Mouse (Mus musculus): ENCODE measurements around the gene Scoc.

DNA sequence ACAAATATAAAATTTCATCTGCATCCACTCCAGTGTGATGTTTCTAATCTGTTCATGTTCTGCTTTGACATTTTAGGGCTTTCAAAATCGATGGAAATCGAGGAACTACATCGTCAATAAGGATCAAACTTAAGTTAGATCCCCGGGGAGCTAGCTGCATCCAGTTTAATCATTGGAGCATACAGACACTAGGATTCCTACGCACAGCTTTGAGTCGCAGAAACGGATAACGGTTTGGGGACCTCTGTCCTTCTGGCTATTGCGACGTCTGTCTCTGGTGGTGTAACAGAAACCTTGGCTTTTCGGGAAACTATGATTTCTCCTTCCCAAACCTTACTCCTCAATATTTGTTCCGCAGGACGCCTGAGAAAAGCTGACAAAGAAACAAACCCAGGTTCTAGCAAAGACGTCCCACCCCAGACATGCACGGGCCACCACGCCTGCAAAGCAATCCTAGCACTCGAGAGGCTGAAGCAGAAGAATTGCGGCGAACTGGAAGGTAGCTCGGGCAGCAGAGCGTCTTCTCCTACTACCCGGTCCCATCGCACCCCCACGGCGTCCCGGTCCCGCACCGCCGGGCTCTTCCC lies 16.4 kb downstream of the Scoc start:
- TF ChIP-seq CTCF (IDR thresholded peaks at IDR 0.05; ENCODE audit: low read depth, low read length) (no peak), GATA1 (IDR thresholded peaks at IDR 0.05; ENCODE audit: borderline replicate concordance, low read length) (no peak), POLR2AphosphoS5 (IDR thresholded peaks at IDR 0.05; ENCODE audit: insufficient replicate concordance, low read depth, low read length) (no peak), GATA2 (IDR thresholded peaks at IDR 0.05; ENCODE audit: borderline replicate concordance, low read depth, low read length) (no peak), TAL1 (conservative IDR thresholded peaks at IDR 0.05; ENCODE audit: low read depth, low read length) (no peak)

Data from G1E (cell line).